Mouse (Mus musculus) forebrain, embryonic 11.5 days (tissue): Measurements from ENCODE around the gene Acsf3. TPM values are rescaled to one million over a fixed set of nuclear protein-coding genes. Genes with fewer than 3 reads are reported as not detected.

Experiments
- ATAC-seq: fragments of 200-750 bp; cut with Nextera tagmentation; replicated peaks from 2 replicates; pipeline ENCODE4 v1.8.0; 2017; ENCODE audit warnings: moderate TSS enrichment; ENCODE audit not compliant: low FRiP score
- DNase-seq: peaks from one replicate; pipeline ENCODE4 v3.0.0-alpha.2; 2017; ENCODE audit warnings: low spot score
- H3K27ac ChIP-seq: fragments of 300-500 bp; sonication (generic); 2 replicates; pipeline ENCODE4 v1.5.1; 2014; ENCODE audit warnings: low read depth, low read length
- H3K27me3 ChIP-seq: fragments of 300-500 bp; sonication (generic); 2 replicates; pipeline ENCODE4 v1.6.1; 2014; ENCODE audit warnings: mild to moderate bottlenecking, low read length, mixed read lengths; ENCODE audit not compliant: control insufficient read depth, insufficient read depth
- H3K36me3 ChIP-seq: fragments of 300-500 bp; sonication (generic); 2 replicates; pipeline ENCODE4 v1.6.1; 2014; ENCODE audit warnings: mild to moderate bottlenecking, low read length, moderate library complexity, mixed read lengths; ENCODE audit not compliant: control insufficient read depth, insufficient read depth
- H3K4me1 ChIP-seq: fragments of 300-500 bp; sonication (generic); replicated peaks from 2 replicates; pipeline ENCODE4 v1.6.1; 2014; ENCODE audit warnings: low read length, mixed read lengths; ENCODE audit not compliant: control insufficient read depth, insufficient read depth
- H3K4me2 ChIP-seq: fragments of 300-500 bp; sonication (generic); 2 replicates; pipeline ENCODE4 v1.6.1; 2014; ENCODE audit warnings: low read depth, mild to moderate bottlenecking, low read length, moderate library complexity, mixed read lengths; ENCODE audit not compliant: severe bottlenecking
- H3K4me3 ChIP-seq: fragments of 300-500 bp; sonication (generic); 2 replicates; pipeline ENCODE4 v1.5.1; 2014; ENCODE audit warnings: low read depth, low read length
- H3K9ac ChIP-seq: fragments of 300-500 bp; sonication (generic); 2 replicates; pipeline ENCODE4 v1.6.1; 2014; ENCODE audit warnings: low read length
- H3K9me3 ChIP-seq: fragments of 300-500 bp; sonication (generic); 2 replicates; pipeline ENCODE4 v1.6.1; 2016; ENCODE audit warnings: low read length, mixed read lengths; ENCODE audit not compliant: control insufficient read depth
- WGBS: fragments of 180-500 bp; shearing (Covaris S2); extraction: QIAGEN DNeasy Blood & Tissue Kit; methylation state at CpG from one replicate; pipeline ENCODE4 v1.1.7; 2014; 5-methylcytosine and 5-hydroxymethylcytosine counted together
- polyA plus RNA-seq: library from polyadenylated mRNA; unstranded; fragments of >200 nt; fragmentation: Nextera tagmentation; extraction: Ambion mirVana; gene quantifications from 2 replicates; pipeline ENCODE4 v1.2.1, GENCODE M21; 2014

The Acsf3 gene
- polyA plus RNA-seq, 1 experiment from 2014 or later = 15.6 TPM

- Histone ChIP-seq H3K9me3 (no peaks in the 10 kb centered on the region), H3K27me3 (no peaks in the 10 kb centered on the region), H3K4me2 (no peak overlapping the region), H3K27ac (no peak overlapping the region), H3K36me3 (no peaks in the 10 kb centered on the region), H3K4me1 (no peaks in the 10 kb centered on the region), H3K4me3 (no peak overlapping the region), H3K9ac (no peak overlapping the region)
- WGBS = 84% methylated on average over 5 of the region's 5 CpGs
- ATAC-seq (no peak), DNase-seq (no peak)
These were observed 9.1 kb upstream of the Acsf3 start for GRCm38 (mm10) chr8:122766189-122766588.

DNA sequence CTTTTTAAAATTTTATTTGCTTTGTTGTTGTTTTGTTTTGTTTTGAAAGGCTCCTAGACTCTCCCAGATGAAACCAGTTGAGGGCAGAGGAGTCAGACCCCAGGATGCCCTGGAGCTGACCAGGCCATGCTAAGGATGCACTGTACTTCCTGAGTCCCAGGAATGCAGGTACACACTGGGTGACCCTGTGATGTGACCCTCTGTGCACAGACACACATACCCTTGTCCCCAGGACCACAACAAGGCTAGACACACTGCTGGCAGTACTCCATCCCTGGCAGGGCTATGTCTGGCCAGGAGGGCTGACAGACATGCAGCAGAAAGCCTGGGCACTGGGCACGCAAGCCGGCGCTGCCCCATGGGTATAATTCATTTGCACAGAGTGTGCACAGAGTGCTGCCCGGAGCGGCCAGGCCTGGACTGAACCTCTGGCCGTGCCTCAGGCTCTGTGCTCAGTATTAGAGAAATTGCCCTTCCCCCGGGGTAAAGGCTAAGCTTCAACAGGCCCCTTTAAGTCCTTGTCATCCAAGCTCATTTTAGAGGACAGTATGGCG, 8.6 kb upstream of the Acsf3 start:
- Histone ChIP-seq H3K27ac (no peak overlapping the region), H3K4me2 (no peak overlapping the region), H3K4me1 (no peaks in the 10 kb centered on the region), H3K36me3 (no peaks in the 10 kb centered on the region), H3K27me3 (no peaks in the 10 kb centered on the region), H3K9ac (no peak overlapping the region), H3K9me3 (no peaks in the 10 kb centered on the region), H3K4me3 (no peak overlapping the region)
- no peak for ATAC-seq
- 67% methylated on average over 8 of the region's 8 CpGs for WGBS
- no peak for DNase-seq

DNA sequence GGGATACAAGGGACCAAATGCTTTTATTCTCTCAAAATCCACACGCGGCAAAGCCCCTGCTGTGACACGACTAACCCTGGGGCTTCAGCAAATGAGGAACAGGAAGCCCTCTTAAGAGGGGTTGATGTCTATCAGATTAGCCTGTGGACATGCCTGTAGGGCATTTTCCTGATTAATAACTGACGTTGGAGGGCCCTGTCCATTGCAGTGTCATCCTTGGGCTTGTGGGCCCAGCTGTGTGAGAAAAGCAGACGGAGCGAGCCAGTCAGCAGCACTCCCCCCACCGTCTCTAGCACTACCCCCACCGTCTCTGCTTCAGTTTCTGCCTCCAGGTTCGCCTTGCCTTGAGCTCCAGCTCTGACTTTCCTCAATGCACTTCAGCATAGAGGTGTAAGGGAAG, 8.1 kb upstream of the Acsf3 start:
- no peak overlapping the region for H3K27ac ChIP-seq
- no peak for ATAC-seq

GRCm38 (mm10) chr8:122769251-122770058, 5.8 kb upstream of the Acsf3 start:
- H3K9me3 ChIP-seq = no peaks in the 10 kb centered on the region
- no peak overlapping the region for H3K4me3 ChIP-seq
- no peak overlapping the region for H3K27ac ChIP-seq
- H3K36me3 ChIP-seq = no peaks in the 10 kb centered on the region
- H3K4me2 ChIP-seq = no peak overlapping the region
- no peaks in the 10 kb centered on the region for H3K4me1 ChIP-seq
- no peak for DNase-seq
- WGBS = 67% methylated on average over 24 of the region's 24 CpGs
- no peak for ATAC-seq
- no peak overlapping the region for H3K9ac ChIP-seq
- H3K27me3 ChIP-seq = 0 out of 2 replicates have a peak, but pooled peaks cover 2% of the 10 kb centered on the region

More for the DNA sequence above, 8.1 kb upstream of the Acsf3 start:
- Histone ChIP-seq H3K4me3 (no peak overlapping the region), H3K27me3 (no peaks in the 10 kb centered on the region), H3K9ac (no peak overlapping the region), H3K36me3 (no peaks in the 10 kb centered on the region), H3K4me2 (no peak overlapping the region), H3K9me3 (no peaks in the 10 kb centered on the region), H3K4me1 (no peaks in the 10 kb centered on the region)
- no peak for DNase-seq
- WGBS = 43% methylated on average over 9 of the region's 9 CpGs

GRCm38 (mm10) chr8:122772431-122773060, 2.7 kb upstream of the Acsf3 start:
- ATAC-seq (no peak), DNase-seq (no peak)
- 43% methylated on average over 10 of the region's 10 CpGs for WGBS
- H3K27ac ChIP-seq = no peak overlapping the region
- no peak overlapping the region for H3K9ac ChIP-seq
- H3K27me3 ChIP-seq = 0 out of 2 replicates have a peak, but pooled peaks cover 2% of the 10 kb centered on the region
- peaks cover 3% of the 10 kb centered on the region; the same call in 1 of the 2 replicates for H3K4me1 ChIP-seq
- H3K36me3 ChIP-seq = no peaks in the 10 kb centered on the region
- H3K4me2 ChIP-seq = no peak overlapping the region
- H3K9me3 ChIP-seq = no peaks in the 10 kb centered on the region
- no peak overlapping the region for H3K4me3 ChIP-seq

DNA sequence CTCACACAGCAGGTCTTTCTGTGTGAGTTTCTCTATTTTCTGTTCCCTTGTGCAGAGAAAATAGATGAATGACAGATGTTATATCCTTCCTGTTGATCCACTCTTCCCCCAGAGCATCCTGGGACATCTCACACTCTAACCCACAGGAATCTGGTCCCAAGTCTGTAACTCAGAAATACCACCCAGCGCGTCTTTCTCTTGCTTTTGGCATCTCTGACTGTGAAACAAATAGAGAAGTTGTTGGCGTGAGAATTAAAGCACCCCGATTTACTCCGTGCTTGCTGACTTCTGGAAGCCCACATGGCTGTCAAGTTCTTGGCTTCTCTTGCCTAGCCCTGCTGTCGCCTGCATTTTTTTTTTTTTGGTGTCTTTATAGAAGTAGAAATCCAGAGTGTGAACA, 2.4 kb downstream of the Acsf3 start:
- Histone ChIP-seq H3K4me2 (no peak overlapping the region), H3K36me3 (no peaks in the 10 kb centered on the region), H3K9ac (no peak overlapping the region), H3K27ac (no peak overlapping the region), H3K9me3 (no peaks in the 10 kb centered on the region), H3K4me3 (no peak overlapping the region), H3K4me1 (peaks cover 3% of the 10 kb centered on the region; the same call in 1 of the 2 replicates), H3K27me3 (0 out of 2 replicates have a peak, but pooled peaks cover 2% of the 10 kb centered on the region)
- WGBS = 86% methylated on average over 6 of the region's 6 CpGs
- DNase-seq (no peak), ATAC-seq (no peak)

DNA sequence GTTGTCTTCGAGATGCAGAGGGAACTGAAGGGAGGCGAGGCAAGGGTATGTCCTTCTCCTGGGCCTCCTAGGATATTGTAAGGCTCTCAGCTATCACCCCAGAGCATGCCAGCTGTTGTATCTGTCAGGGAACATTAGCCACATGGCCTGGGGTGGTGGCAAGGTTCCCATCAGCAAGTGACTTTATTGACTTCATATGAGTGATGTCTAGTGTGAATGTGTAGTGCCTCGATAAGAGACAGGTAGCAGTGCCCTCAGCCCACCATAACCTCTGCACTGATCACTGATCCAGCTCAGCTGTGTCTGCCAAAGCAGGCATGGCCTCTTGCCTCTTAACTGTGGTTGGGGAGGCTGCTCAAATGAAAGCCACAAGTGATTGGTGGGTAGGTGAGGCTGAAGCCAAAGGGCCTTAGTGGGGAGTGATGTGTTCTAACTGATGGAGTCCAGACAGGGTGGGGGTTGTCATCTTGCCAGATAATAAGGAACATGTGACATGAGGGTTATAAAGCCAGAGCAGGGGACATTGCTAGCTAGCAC, 3.5 kb downstream of the Acsf3 start:
- peaks cover 3% of the 10 kb centered on the region; the same call in 1 of the 2 replicates for H3K4me1 ChIP-seq
- no peak overlapping the region for H3K9ac ChIP-seq
- no peak for ATAC-seq
- 84% methylated on average over 3 of the region's 3 CpGs for WGBS
- H3K27ac ChIP-seq = no peak overlapping the region
- no peaks in the 10 kb centered on the region for H3K9me3 ChIP-seq
- H3K4me2 ChIP-seq = no peak overlapping the region
- DNase-seq = no peak
- 0 out of 2 replicates have a peak, but pooled peaks cover 2% of the 10 kb centered on the region for H3K27me3 ChIP-seq
- H3K36me3 ChIP-seq = no peaks in the 10 kb centered on the region
- no peak overlapping the region for H3K4me3 ChIP-seq

DNA sequence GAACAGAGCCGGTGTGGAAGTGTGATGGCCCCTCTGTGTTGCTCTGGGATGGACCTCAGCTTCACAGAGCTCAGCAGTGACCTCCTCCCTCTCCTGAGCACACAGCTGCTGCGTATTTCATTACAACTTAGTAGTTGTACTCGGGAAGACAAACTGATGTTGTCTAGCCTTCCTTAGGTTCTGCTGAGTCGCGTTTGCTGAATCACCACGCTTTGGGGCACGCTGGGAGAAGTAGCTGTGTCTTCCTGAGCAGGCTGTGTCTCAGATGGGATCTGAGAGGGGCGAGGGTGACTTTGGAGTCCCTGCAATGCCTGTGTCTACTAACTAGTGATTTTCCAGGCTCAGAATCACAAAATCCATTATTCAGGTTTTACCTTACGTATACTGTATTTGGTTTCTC, 4.0 kb downstream of the Acsf3 start:
- 84% methylated on average over 9 of the region's 9 CpGs for WGBS
- Histone ChIP-seq H3K4me2 (no peak overlapping the region), H3K4me1 (peaks cover 3% of the 10 kb centered on the region; the same call in 1 of the 2 replicates), H3K27ac (no peak overlapping the region), H3K9me3 (no peaks in the 10 kb centered on the region), H3K36me3 (no peaks in the 10 kb centered on the region), H3K27me3 (0 out of 2 replicates have a peak, but pooled peaks cover 1% of the 10 kb centered on the region), H3K4me3 (no peak overlapping the region), H3K9ac (no peak overlapping the region)
- ATAC-seq (no peak), DNase-seq (no peak)
